Mouse (Mus musculus) olfactory bulb, adult 2 months (tissue): ENCODE data around the gene Dnaaf5.

ENCODE experiments used
- CTCF ChIP-seq: fragments of 200-500 bp; IDR thresholded peaks from 2 replicates; pipeline ENCODE4 v1.5.1; 2012; ENCODE audit warnings: low read depth, mild to moderate bottlenecking, low read length, moderate library complexity; ENCODE audit not compliant: insufficient read depth
- POLR2A ChIP-seq: fragments of 200-500 bp; IDR thresholded peaks from 2 replicates; pipeline ENCODE4 v1.6.1; 2012; ENCODE audit warnings: mild to moderate bottlenecking, low read depth, low read length, moderate library complexity; ENCODE audit not compliant: insufficient read depth

- TF ChIP-seq POLR2A, result no peak
- TF ChIP-seq CTCF, result no peak
These were observed 31.1 kb upstream of the Dnaaf5 start for GRCm38 (mm10) chr5:139118961-139119276.
